Mouse (Mus musculus): ENCODE measurements at regions not wholly inside any gene's neighbourhood (a gene's known extent, or its start where the extent isn't known, plus 50 kb on each side); places are given as distances from the start of the nearest gene placed in this dataset.

- ATAC-seq (ENCODE audit: low read depth) = no peak
- Histone ChIP-seq H3K4me1 (ENCODE audit: control insufficient read depth, low read depth, low read length) (no peaks in the 10 kb centered on the region), H3K9me3 (replicated peaks; ENCODE audit: control insufficient read depth, low read length) (no peaks in the 10 kb centered on the region), H3K4me3 (ENCODE audit: low read depth, low read length) (no peak overlapping the region), H3K27me3 (ENCODE audit: control insufficient read depth, insufficient read depth, low read depth, low read length) (no peaks in the 10 kb centered on the region), H3K36me3 (ENCODE audit: control insufficient read depth, insufficient read depth) (no peaks in the 10 kb centered on the region), H3K9ac (ENCODE audit: low read depth, low read length) (no peak overlapping the region), H3K27ac (ENCODE audit: low read length) (no peak overlapping the region), H3K4me2 (ENCODE audit: low read depth, low read length) (no peak overlapping the region)
- 52% methylated on average over 3 of the region's 3 CpGs for WGBS (ENCODE audit: insufficient replicate concordance)
These were observed 387.6 kb downstream of the Kctd12 start for GRCm38 (mm10) chr14:102594850-102595249.

DNA sequence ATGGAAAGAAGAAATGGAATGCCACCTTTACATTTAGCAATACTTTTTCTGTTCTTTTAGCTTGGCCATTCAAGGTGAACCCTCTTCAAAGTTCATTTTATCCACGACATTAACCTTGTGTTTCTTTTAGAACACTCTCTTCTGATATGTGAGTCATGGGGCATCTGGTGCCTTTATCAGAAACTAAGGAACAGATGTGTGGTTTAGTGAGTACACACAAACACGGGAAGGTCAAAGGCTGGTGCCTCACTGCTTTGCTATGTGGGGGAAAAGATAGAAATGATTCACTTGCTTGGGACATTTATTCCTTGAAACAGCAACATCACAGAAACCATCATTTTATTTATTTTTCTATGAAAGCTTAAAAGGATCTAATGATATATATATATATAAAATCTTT lies 428.7 kb downstream of the Kctd12 start:
- Histone ChIP-seq H3K27ac (ENCODE audit: low read length) (no peak overlapping the region), H3K9ac (ENCODE audit: low read depth, low read length) (no peak overlapping the region), H3K27me3 (ENCODE audit: control insufficient read depth, insufficient read depth, low read depth, low read length) (no peaks in the 10 kb centered on the region), H3K9me3 (replicated peaks; ENCODE audit: control insufficient read depth, low read length) (no peaks in the 10 kb centered on the region), H3K4me2 (ENCODE audit: low read depth, low read length) (no peak overlapping the region), H3K4me1 (ENCODE audit: control insufficient read depth, low read depth, low read length) (no peaks in the 10 kb centered on the region), H3K4me3 (ENCODE audit: low read depth, low read length) (no peak overlapping the region), H3K36me3 (ENCODE audit: control insufficient read depth, insufficient read depth) (no peaks in the 10 kb centered on the region)
- no peak for ATAC-seq (ENCODE audit: low read depth)
- 27% methylated on average over 2 of the region's 2 CpGs for WGBS (ENCODE audit: insufficient replicate concordance)

DNA sequence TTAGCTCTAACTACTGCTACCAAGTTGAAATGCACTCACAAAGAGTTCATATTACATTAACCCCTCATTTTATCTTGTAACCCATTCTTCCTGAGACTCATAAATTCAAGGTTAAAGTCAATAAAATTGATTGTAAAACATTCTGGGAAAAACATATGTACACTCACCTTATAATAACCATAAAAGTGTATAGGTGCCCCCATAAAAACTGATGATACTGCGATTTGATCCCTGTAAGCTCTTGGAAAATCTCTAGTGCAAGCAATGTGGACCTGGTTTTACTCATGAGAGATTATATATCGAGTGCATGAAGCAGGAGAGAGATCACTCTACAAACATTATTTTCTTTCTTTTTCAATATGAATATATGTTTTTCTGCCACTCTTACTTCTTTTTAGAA lies 429.8 kb downstream of the Kctd12 start:
- H3K9me3 ChIP-seq (replicated peaks; ENCODE audit: control insufficient read depth, low read length) = no peaks in the 10 kb centered on the region
- H3K4me2 ChIP-seq (ENCODE audit: low read depth, low read length) = no peak overlapping the region
- no peak overlapping the region for H3K9ac ChIP-seq (ENCODE audit: low read depth, low read length)
- no peaks in the 10 kb centered on the region for H3K27me3 ChIP-seq (ENCODE audit: control insufficient read depth, insufficient read depth, low read depth, low read length)
- H3K4me3 ChIP-seq (ENCODE audit: low read depth, low read length) = no peak overlapping the region
- H3K36me3 ChIP-seq (ENCODE audit: control insufficient read depth, insufficient read depth) = no peaks in the 10 kb centered on the region
- H3K27ac ChIP-seq (ENCODE audit: low read length) = no peak overlapping the region
- no peak for ATAC-seq (ENCODE audit: low read depth)
- H3K4me1 ChIP-seq (ENCODE audit: control insufficient read depth, low read depth, low read length) = no peaks in the 10 kb centered on the region
- 60% methylated on average over 2 of the region's 2 CpGs for WGBS (ENCODE audit: insufficient replicate concordance)

DNA sequence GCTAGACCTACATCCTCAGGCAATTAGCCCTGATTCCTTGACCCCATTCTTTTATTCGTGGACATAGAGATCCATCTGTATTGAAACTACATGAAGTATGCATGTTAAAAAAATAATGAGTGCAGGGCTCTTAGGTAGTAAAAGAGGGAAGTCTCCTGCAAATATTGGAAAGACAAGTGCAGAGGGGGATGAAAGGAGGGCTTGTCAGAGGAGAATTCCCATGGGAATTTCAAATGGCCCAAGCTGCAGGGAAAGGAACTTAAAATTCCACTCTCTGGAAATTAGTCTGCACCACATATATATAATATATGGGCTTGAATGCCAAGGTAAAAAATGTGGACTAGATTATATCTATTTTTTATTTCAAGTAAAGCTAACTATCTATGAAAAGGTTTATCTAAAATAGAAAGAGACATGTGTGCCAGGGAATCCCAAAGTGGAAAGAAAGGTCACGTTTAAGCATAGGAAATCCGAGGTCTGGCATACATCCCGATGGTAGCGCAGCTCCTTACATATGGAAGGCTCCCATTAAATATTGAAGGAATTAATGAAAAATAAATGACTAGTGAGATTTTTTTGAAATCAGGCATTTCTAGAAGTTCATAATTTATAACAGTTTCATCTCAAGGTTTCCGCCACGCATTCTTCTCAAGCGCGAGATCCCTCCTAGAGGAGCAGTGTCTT lies 457.4 kb downstream of the Kctd12 start:
- no peak overlapping the region for H3K9ac ChIP-seq (ENCODE audit: low read depth, low read length)
- H3K36me3 ChIP-seq (ENCODE audit: control insufficient read depth, insufficient read depth) = no peaks in the 10 kb centered on the region
- H3K9me3 ChIP-seq (replicated peaks; ENCODE audit: control insufficient read depth, low read length) = no peaks in the 10 kb centered on the region
- no peaks in the 10 kb centered on the region for H3K4me1 ChIP-seq (ENCODE audit: control insufficient read depth, low read depth, low read length)
- H3K4me2 ChIP-seq (ENCODE audit: low read depth, low read length) = no peak overlapping the region
- no peak overlapping the region for H3K27ac ChIP-seq (ENCODE audit: low read length)
- H3K4me3 ChIP-seq (ENCODE audit: low read depth, low read length) = no peak overlapping the region
- ATAC-seq (ENCODE audit: low read depth) = no peak
- 78% methylated on average over 9 of the region's 9 CpGs for WGBS (ENCODE audit: insufficient replicate concordance)
- H3K27me3 ChIP-seq (ENCODE audit: control insufficient read depth, insufficient read depth, low read depth, low read length) = no peaks in the 10 kb centered on the region

GRCm38 (mm10) chr14:102516765-102517164 lies 465.7 kb downstream of the Kctd12 start:
- H3K27me3 ChIP-seq (ENCODE audit: control insufficient read depth, insufficient read depth, low read depth, low read length) = no peaks in the 10 kb centered on the region
- H3K4me2 ChIP-seq (ENCODE audit: low read depth, low read length) = no peak overlapping the region
- no peak overlapping the region for H3K4me3 ChIP-seq (ENCODE audit: low read depth, low read length)
- WGBS (ENCODE audit: insufficient replicate concordance) = 8% methylated on average over 2 of the region's 2 CpGs
- H3K27ac ChIP-seq (ENCODE audit: low read length) = no peak overlapping the region
- H3K36me3 ChIP-seq (ENCODE audit: control insufficient read depth, insufficient read depth) = no peaks in the 10 kb centered on the region
- H3K9ac ChIP-seq (ENCODE audit: low read depth, low read length) = no peak overlapping the region
- H3K4me1 ChIP-seq (ENCODE audit: control insufficient read depth, low read depth, low read length) = no peaks in the 10 kb centered on the region
- no peak for ATAC-seq (ENCODE audit: low read depth)
- no peaks in the 10 kb centered on the region for H3K9me3 ChIP-seq (replicated peaks; ENCODE audit: control insufficient read depth, low read length)

GRCm38 (mm10) chr14:102514527-102514926 lies 467.9 kb downstream of the Kctd12 start:
- H3K9me3 ChIP-seq (replicated peaks; ENCODE audit: control insufficient read depth, low read length) = no peaks in the 10 kb centered on the region
- H3K4me3 ChIP-seq (ENCODE audit: low read depth, low read length) = no peak overlapping the region
- H3K4me1 ChIP-seq (ENCODE audit: control insufficient read depth, low read depth, low read length) = no peaks in the 10 kb centered on the region
- no peak overlapping the region for H3K4me2 ChIP-seq (ENCODE audit: low read depth, low read length)
- no peak for ATAC-seq (ENCODE audit: low read depth)
- WGBS (ENCODE audit: insufficient replicate concordance) = 40% methylated on average over 2 of the region's 2 CpGs
- H3K27ac ChIP-seq (ENCODE audit: low read length) = no peak overlapping the region
- no peaks in the 10 kb centered on the region for H3K36me3 ChIP-seq (ENCODE audit: control insufficient read depth, insufficient read depth)
- no peaks in the 10 kb centered on the region for H3K27me3 ChIP-seq (ENCODE audit: control insufficient read depth, insufficient read depth, low read depth, low read length)
- no peak overlapping the region for H3K9ac ChIP-seq (ENCODE audit: low read depth, low read length)

DNA sequence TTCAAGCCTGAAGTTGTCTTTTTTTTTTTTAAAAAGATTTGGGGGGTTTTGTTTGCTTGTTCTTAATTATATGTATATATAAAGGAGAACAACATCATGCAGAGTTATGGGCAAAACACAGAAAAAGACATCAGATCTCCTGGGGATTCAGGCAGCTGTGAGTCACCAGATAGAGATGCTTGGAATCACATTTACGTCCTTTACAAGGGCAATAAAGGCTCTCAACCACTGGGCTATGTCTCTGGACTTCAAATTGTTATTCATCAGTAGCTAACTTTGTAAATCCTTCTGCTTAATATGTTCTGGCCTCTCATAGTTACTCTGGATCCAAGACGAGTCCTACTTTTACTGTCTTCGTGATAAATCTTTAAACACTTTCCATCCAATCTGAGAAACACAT lies 469.8 kb downstream of the Kctd12 start:
- ATAC-seq (ENCODE audit: low read depth) = no peak
- H3K36me3 ChIP-seq (ENCODE audit: control insufficient read depth, insufficient read depth) = no peaks in the 10 kb centered on the region
- no peaks in the 10 kb centered on the region for H3K9me3 ChIP-seq (replicated peaks; ENCODE audit: control insufficient read depth, low read length)
- H3K4me3 ChIP-seq (ENCODE audit: low read depth, low read length) = no peak overlapping the region
- no peak overlapping the region for H3K9ac ChIP-seq (ENCODE audit: low read depth, low read length)
- no peaks in the 10 kb centered on the region for H3K27me3 ChIP-seq (ENCODE audit: control insufficient read depth, insufficient read depth, low read depth, low read length)
- WGBS (ENCODE audit: insufficient replicate concordance) = 44% methylated on average over 3 of the region's 3 CpGs
- H3K27ac ChIP-seq (ENCODE audit: low read length) = no peak overlapping the region
- no peaks in the 10 kb centered on the region for H3K4me1 ChIP-seq (ENCODE audit: control insufficient read depth, low read depth, low read length)
- no peak overlapping the region for H3K4me2 ChIP-seq (ENCODE audit: low read depth, low read length)

DNA sequence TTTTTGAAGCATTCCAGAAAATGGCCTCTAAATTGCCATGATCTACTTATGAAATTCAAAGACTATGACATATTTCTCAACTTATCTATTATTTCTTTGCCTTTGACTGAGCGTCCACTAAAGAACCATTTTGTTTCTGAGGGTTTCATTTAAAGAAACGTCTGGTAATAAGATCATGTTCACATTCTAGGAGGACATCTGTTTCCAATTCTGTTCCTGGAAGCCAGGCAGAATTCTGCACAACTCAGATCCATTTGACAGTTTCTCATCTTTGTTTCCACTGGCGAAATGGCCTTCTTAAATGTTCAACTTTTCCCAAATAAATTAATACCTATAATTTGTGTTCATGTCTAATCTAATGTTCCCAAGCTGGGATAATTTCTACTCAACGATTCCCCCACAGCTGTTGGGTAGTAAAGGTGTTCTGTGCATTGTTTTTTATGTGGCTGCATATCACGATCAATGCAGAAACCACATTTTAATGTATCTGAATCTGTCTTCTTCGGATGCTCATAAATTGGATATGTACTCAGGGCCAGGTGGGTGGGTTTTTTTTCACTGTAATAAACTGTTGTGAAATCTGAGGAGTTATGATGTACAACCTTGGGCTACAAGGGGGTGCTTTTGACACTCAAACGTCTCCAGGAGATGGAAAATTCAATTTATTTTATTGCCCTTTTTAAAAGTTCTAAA lies 470.6 kb downstream of the Kctd12 start:
- H3K36me3 ChIP-seq (ENCODE audit: control insufficient read depth, insufficient read depth) = no peaks in the 10 kb centered on the region
- no peak overlapping the region for H3K4me3 ChIP-seq (ENCODE audit: low read depth, low read length)
- H3K4me2 ChIP-seq (ENCODE audit: low read depth, low read length) = no peak overlapping the region
- no peaks in the 10 kb centered on the region for H3K4me1 ChIP-seq (ENCODE audit: control insufficient read depth, low read depth, low read length)
- H3K27ac ChIP-seq (ENCODE audit: low read length) = no peak overlapping the region
- WGBS (ENCODE audit: insufficient replicate concordance) = 46% methylated on average over 7 of the region's 7 CpGs
- no peak overlapping the region for H3K9ac ChIP-seq (ENCODE audit: low read depth, low read length)
- H3K9me3 ChIP-seq (replicated peaks; ENCODE audit: control insufficient read depth, low read length) = no peaks in the 10 kb centered on the region
- ATAC-seq (ENCODE audit: low read depth) = no peak
- no peaks in the 10 kb centered on the region for H3K27me3 ChIP-seq (ENCODE audit: control insufficient read depth, insufficient read depth, low read depth, low read length)

GRCm38 (mm10) chr14:102510387-102510786 lies 472.1 kb downstream of the Kctd12 start:
- Histone ChIP-seq H3K4me3 (ENCODE audit: low read depth, low read length) (no peak overlapping the region), H3K9ac (ENCODE audit: low read depth, low read length) (no peak overlapping the region), H3K4me1 (ENCODE audit: control insufficient read depth, low read depth, low read length) (no peaks in the 10 kb centered on the region), H3K9me3 (replicated peaks; ENCODE audit: control insufficient read depth, low read length) (no peaks in the 10 kb centered on the region), H3K27me3 (ENCODE audit: control insufficient read depth, insufficient read depth, low read depth, low read length) (no peaks in the 10 kb centered on the region), H3K27ac (ENCODE audit: low read length) (no peak overlapping the region), H3K36me3 (ENCODE audit: control insufficient read depth, insufficient read depth) (no peaks in the 10 kb centered on the region), H3K4me2 (ENCODE audit: low read depth, low read length) (no peak overlapping the region)
- WGBS (ENCODE audit: insufficient replicate concordance) = 17% methylated on average over 4 of the region's 4 CpGs
- ATAC-seq (ENCODE audit: low read depth) = no peak
